Mouse (Mus musculus) adipocyte (in vitro differentiated cells): ENCODE results near the gene Pcp4l1.
A peak's percentile ranks its signal among the peaks of the same experiment; 100 is the strongest.

Experiments used
- DNase-seq: peaks from one replicate; pipeline ENCODE4 v3.0.0-alpha.2; 2016; ENCODE audit warnings: low spot score

The Pcp4l1 gene

DNA sequence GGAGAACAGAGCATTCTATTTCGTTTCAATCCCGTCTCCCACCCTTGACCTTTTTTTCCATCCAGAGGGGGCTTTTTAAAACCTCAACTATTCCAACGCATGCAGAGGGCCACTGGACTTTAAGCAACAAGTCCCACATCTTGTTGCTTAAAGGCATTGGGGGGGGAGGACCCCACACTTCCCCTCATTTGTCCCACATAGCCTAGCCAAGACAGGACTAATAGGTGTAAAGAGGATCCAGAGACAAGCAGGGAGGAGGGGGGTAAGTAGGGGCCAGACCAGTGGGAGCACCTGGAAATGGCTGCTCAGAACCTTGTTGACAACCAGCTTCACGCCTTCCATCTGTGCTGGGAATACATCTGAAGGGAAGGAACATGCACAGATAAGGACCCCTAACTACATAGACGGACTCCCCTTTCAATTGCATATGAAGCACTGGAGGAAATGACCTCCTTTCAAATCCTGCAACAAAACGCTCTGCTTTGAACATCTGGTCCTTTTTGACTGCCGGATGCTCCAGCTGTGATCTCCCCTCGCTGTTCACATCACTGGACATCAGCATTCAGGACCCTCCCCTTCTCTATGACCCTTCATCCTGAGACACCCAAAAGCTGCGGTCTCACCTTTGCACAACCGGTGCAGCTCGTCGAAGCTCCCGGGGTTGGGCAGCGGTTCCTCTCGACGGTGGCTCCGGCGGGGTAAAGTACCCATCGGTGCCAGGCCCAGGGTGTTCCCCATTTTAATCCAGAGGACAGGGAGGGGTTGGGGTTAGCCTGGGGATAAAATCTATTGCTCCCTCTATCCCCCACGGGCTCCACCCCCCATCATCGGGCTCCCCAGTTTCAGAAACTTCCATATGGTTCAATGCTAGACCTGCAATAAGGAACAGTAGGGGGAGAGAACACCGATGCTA lies 25.5 kb upstream of the Pcp4l1 start:
- no peak for DNase-seq

DNA sequence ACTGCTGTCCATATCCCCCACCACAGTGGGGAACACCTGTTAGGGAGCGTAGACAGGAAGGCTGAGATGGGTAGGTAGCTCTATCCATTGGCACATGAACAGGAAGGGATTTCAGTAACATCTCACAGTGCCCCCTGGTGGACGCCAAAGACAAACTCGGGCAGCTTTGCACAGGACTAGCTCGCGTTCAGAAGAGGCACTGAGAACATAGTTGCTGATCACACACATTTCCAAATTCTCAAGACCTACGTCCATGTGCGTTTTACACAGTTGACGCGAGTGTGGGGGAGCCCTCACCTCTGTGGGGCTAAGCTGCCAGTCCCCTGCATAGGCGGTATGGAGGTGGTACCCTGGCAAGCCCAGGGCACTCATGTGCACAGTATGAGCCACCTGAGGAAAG lies 24.8 kb upstream of the Pcp4l1 start:
- peak; percentile 91 for DNase-seq

DNA sequence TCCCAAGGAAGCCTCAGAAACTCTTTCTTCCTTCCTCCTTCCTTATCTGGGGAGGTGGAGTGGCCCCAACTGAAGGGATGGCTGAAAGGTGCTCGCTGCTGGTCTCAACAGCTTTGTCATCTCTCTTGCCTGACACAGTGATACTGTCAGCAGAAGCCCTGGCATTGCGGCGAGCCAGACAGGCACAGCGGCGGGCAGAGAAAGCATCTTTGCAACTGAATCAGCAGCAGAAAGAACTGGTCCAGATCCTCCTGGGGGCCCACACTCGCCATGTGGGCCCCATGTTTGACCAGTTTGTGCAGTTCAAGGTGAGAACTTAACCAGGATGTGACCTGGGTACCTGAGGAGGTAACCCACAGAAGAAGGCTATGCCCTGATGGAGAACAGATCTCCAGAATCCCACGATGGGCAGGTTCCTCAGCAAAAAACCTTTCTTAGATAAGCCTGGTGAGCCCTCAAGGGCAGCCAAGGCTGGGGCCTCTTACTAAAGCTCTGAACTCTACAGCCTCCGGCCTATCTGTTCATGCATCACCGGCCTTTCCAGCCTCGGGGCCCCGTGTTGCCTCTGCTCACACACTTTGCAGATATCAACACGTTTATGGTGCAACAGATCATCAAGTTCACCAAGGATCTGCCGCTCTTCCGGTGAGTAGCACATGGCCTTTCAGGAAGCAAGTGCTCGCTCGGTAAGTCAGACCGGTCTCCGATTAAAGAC lies 20.3 kb upstream of the Pcp4l1 start:
- DNase-seq, result no peak

DNA sequence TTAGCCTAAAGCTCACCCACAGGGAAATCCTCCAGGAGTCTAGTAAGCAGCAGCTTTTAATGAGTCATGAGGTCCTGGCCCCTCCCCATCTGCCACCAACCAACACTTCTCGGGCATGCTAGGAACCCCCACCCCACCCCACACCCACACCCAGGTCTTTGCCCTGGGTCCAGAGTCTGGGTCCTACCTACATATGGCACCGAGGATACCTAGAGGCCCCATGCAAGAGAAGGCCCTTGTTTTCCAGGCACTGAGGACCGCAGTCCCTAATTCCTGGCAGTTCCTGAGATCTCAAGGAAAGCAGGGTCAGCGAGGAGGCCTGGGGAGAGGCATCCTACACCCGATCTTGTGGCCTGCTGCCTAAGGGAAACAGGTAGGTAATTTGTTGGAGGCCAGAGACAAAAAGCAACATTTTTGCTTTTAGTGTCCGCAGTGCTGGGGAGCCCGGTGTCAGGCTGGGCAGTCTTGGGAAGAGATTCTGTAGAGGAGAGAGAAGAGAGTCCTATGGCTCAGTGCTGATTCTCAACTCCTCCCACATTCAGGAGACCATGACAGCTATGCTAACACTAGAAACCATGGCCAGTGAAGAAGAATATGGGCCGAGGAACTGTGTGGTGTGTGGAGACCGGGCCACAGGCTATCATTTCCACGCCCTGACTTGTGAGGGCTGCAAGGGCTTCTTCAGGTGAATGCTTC lies 17.9 kb upstream of the Pcp4l1 start, which contains the start of gene Nr1i3:
TSS of gene Nr1i3 (plus strand) at position 170 of the 696 bp plus-strand sequence.
- DNase-seq, result no peak

DNA sequence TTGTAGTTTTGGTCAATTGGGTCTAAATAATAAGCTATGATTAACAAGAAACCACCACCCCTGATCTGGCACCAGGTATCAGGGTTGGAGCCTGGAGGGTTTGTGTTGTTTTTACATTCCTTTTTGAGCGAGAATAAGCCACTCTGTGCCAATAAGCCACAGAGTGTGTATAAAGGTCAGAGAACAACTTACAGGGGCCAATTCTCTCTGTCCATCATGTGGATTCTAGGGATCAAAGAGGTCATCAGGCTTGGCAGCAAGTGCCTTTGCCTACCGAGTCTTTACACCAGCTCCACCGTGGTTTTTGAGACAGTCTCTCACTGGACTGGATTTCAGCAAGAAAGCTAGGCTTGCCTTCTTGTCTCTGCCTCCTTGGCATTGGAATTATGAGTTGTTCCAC lies 16.8 kb upstream of the Pcp4l1 start:
- peak; percentile 30 for DNase-seq

DNA sequence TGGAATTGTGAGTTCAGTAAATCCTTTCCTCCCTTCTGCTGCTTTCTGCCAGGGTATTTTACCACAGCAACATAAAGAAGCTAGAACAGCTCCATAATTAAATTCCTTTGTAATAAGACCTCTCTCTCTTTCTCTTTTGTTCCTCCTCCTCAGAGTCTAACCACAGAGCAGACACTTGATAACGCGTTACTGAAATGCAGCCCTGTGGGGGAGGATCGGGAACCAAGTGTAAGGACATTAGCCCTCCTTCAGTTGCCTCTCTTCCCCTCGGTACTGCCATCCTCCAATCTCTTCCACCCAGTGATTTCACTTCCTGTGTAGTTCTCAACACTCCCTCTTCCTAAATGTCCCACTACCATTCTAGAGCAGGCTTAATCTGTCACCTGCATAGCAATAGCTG lies 13.3 kb upstream of the Pcp4l1 start:
- DNase-seq, result no peak

DNA sequence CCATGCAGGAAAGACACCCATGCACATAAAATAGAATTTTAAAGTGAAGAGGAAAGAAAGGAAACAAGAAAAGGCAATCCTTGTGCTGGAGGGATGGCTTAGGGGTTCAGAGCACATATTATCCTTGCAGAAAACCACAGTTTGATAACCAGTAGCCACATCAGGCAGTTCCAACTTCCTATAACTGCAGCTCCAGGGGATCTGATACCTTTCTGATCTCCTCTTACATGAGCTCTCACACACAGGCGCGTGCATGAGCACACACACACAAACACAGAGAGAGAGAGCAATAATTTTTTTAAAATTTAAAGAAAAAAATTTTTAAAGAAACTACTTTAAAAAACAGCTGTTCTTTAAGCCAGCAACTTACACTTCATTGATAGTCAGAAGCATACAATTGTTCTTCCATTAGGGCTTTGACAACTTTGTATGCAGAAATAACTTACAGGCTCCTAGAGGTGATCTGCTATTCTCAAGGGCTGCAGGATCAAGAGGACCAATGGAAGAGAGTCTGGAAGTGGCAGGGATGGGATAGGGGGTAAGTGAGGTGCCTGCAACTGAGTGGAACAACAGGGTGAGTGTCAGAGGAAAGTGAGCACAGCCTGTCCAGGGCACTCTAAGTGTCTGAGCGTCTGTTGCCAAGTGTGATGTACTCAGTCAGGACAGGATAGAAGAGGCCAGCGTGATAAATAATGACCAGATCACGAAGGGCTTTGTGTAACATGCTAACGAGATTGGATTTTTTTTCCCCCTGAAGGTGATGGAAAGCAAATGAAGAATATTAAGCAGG lies 9.8 kb upstream of the Pcp4l1 start:
- no peak for DNase-seq

DNA sequence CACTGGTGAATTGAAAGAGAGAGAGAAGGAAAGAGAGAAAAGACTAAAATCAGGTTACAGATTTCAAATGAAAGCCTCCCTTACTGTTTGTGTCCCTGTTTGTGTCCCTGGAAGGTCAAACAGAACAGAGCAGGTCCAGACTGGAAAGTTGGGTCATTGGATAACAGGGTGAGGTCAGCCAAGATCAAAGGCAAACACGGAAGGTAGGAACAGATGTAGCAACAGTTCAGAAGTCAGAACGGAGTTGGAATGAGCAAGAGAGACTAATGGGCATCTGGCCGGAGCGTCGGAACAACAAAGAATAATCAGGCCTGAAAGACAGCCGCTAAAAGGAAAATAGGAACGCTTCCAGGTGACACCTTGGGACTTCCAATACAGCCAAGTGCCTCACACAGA lies 8.2 kb upstream of the Pcp4l1 start:
- DNase-seq, result no peak

DNA sequence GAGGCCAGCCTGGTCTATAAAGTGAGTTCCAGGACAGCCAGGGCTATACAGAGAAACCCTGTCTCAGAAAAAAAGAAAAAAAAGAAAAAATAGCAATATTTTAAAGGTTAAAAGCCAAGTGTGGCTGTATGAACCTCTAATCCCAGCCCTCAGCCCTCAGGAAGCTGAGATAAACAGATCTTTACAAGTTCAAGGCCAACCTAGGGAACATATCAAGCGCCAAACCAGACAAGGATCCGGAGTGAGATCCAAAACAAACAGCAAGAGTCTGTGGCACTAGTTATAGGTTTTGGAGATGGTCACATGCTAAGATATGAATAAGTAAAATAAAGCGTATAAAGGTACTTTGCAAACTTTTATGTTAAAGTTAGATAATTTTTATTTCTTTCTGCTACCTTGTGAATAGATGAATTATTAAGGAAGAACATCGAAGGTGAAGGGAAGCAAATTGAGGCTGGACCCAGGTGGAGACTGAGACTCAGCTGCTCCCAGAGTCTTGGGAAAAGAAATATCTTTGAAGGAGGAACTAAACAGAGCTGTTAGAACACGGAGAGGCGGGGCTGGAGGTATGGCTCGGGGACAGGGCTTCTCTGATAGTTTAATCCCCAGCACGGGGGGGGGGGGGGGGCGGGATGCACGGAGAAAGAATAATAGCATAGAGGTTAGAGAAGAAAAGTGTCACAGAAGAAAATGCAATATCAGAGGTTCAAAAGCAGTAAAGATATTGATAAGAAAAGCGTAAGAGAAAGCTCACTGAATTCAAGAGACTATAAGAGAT lies 7.6 kb upstream of the Pcp4l1 start:
- no peak for DNase-seq

DNA sequence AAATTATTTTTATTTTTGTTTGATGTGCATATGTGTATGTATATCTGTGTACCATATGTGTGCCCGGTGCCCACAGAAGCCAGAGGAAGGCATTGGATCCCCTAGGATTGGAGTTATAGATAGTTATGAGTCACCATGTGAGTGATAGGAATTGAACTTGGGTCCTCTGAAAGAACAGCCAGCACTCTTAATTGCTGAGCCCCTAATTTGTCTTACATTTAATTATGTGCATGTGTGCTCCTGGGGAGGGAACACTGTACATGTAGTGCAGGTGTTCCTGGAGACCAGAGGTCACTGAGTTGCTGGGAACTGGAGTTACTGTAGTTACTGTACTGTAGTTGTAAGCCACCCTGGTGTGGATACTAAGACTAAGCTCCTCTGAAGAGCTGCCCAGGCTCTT lies 4.7 kb upstream of the Pcp4l1 start:
- DNase-seq, result no peak

DNA sequence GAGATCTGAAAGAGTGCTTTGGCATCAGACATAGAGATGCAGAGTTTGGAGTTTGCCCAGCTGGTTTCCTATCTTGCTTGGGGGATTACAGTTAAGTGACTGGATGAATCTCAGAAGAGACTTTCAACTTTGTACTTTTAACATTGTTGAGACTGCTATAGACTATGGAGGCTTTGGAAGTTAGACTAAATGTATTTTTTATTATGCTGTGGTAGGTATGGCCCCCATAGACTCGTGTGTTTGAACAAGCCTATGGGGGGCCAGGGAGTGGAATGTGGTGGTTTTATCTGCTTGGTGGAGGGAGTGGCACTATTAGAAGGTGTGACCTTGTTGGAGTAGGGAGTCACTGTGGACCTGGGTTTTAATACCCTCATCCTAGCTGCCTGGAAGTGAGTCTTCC lies 3.5 kb upstream of the Pcp4l1 start:
- no peak for DNase-seq

DNA sequence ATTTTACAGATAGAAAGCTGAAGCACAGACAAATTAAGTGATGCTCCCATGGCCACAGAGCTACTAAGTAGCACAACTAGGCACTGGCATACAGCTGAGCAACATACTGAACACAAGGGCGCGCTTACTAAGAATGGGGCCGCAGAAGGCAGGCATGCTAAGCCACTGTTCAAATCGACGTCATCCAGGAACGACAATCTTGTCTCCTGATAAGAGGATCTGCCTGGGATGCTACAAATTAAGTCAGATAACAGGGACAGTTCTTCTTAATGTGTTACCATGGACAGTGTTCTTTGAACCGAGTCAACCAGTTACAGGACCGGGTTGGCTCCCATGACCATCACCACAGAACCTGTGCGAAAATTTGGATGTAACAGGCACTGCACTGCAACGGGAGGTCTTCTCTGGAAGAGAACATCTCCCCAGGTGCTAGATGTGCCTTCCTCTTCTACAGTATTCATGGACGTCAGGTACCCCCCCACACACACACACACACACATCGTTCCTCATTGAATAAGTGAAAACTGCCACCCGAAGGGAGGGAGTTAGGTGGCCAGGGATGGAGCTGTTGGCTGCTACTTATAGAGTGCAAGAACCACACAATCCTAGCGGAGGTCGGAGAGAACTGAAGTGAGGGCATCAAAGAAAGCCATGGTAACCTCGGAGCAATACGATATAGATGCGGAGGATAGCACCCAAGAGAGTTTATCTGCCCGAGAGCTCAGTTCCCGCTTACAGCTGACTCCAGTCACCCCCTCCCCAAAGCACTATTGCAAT lies 834 bp downstream of the Pcp4l1 start:
- no peak for DNase-seq

DNA sequence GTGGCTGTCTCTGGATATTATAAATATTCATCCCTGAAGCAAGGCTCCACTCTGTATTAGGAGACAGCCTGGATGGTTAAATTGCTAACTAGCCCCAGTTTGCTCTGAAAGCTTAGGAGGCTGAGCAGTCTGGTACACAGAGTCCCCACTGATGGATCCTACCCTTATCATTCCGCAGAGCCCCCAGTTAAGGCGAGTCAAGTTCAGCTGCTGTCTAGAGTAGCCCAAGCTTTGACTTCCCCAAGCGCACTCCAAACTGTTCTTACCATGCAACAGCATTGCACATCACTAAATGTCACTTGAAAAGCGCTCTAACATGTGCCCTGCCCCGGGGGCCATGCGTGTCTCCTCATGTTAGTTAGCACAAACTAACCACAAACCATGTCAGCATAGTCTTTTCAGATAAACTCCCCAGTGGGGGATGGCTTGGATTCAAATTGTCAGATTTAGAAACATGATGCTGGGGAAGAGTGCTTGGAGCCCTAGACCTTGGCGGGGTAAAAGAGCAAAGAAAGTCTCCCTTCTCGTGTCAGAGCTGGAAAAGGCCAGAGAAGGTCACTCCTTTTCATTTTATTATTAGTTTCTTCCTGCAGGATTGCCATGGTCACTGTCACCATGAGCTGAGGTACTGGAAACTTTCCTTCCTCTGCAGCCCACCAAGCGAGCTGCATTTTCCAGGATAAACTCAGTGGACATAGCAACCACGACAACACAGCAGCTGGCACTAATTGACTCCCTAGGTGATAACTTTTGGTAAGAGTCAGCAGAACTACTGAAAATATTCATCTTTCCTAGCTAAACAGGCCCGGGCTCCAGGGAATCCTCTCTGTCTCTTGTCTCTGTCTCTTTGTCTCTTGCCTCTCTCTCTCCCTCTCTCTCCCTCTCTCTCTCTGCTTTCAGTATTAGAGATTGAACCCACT lies 1.9 kb downstream of the Pcp4l1 start:
- DNase-seq, result no peak

DNA sequence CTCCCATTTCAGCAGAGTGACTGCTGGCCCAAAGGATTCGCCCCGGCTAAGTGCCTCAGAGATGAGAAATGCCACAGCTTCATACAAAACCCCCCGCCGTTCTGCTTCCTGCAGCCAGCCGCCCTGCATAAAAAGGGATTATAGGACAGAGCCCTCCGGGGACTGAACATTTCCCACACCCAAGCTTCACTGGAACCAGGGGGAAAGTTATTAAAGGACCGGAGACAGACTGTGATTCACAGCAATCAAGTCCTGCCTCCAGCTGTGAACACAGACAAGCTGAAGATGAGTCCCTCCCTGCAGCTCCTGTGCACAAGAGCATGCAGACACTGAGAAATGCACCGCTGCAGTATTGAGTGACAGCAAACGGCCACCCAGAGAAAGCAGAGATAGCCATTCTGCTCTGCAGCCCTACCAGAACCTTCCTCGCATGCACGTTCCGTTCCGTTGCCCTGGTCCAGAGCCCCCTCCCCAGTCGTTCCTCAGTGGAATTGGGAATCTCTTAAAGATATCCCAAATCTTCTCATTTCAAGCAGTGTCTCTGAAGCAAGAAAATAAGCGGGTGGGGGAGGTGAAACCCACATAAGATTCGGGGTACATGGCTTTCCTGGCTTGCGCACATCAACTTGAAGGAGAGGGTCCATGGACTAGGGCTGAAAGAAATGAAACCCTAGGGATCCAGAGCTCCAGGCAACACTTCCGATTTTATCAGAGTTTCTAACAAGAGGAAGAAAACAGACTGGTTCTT lies 2.8 kb downstream of the Pcp4l1 start:
- DNase-seq, result no peak

DNA sequence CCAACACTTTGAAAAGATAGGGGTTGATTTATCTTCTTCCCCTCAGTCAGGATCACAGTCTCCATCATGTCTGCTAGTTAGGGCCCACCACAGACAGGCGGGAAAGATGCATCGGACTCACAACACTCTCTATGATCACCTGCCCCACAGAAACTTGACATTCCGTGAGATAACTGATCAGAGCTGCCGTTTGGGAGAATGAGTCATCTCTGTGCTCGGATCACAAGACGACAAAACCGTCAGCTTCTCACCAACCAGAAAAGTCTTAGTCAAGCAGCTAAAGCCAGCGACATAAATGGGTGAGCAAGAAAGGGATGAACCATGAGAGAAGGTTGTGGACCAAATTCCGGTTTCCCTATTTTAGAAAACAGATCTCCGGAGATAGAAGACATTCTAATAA lies 3.8 kb downstream of the Pcp4l1 start:
- no peak for DNase-seq

DNA sequence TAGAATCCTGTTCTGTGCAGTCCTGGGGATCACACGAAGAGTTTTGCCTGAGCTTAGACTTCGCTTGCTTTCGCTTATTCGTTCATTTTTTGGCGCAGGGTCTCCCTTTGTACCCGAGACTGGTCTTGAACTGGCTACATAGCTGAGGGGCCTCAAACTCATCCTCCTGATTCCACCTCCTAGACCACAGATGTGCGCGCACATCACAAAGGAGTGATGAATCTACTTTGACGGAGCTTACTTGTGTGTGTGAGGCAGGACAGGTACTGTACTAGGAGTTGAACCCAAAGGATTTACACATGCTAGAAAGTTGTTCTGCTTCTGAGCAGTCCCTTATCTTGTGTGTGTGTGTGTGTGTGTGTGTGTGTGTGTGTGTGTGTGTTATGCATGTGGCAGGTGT lies 5.2 kb downstream of the Pcp4l1 start:
- no peak for DNase-seq

DNA sequence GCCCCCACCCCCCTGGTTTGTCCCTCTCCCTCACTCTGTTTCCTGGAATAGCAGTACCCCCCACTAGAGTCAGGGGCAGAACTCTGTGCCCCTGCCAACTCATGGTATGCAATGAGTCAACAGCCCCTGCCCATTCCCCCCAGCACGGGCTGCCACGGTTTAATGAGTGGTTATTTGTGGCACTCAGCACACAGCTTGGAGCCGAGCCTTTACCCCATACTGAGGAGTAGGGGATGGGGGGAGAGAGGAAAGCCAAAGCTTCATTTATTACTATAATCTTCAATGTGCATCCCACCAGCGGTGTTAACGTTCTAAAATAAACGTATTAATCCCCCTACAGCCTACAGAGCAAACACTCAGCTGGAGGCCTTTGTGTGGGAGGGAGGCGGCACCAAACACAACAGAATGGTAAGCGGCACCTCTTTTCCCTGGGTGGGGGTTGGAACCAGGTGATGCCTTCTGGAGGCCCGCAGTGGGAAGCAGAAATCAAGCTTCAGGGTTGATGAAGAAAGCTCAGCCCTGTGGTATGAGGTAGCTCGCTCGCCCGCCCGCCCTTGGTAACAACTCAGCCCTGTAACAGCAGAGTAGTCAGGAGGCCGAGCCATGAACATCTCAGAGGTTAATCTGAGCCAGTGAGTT lies 6.5 kb downstream of the Pcp4l1 start:
- no peak for DNase-seq

DNA sequence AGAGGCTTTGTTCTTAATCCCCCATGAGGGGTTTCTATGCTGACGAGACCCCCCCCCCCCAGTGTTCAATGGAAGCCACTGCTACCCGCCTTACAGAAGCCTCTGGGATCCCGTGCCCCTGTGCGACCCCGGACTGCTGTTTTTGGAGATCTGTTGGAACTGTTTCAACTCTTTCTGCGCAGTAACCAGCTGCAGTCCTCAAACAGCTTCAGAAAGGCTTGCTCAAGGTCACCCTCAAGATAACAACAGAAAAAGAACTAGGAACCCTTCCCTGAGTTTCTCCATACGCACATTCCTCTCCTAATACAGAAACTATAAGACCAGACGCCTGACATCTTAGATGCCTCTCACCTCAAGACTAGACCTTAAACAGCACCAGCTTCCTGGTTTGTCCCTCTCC lies 7.0 kb downstream of the Pcp4l1 start:
- DNase-seq, result no peak
